Mouse (Mus musculus): Measurements from ENCODE around the gene Nrl.

Gene Nrl

DNA sequence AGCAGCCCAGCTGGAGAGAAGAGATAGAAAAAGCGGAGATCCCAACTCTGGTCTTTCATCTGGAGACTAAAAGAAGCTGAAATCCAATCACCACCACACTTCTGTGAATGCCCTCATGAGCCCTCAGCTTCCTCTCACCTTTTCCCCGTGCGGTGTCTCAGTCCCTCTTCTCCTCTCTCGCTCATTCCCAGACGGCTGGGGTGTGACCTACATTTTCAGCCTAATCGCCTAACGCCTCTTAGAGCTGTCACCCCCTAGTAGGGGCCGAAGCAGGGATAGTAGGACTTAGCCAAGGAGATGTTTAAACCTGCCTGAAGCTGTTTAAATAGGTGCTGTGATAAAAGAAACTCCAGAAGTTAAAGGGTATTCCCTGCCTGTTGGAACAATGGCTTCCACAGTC, at the start of gene Nrl:
Nrl (minus strand) TSS at position 197 of the 400 bp plus-strand sequence.
- no peak for DNase-seq (ENCODE audit: low read depth, low spot score)

DNA sequence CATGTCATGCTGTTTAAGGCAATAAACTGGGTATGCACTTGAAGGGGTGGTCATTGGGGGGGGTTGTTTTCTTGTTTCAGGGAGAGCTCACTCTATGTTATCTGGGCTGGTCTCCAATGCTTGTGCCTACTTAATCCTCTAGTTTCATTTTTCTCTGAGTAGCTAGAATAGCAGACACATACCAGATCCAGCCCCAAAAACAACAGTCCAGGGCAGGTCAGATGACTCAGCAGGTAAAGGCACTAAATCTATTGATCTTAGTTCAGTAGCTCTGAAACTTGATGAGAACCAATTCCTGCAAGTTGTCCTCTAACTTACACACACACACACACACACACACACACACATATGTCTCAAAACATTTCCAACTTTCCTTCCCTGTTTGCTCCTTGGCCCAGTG, 47.0 kb upstream of the Nrl start:
- no peak for DNase-seq (ENCODE audit: low read depth, low spot score)

DNA sequence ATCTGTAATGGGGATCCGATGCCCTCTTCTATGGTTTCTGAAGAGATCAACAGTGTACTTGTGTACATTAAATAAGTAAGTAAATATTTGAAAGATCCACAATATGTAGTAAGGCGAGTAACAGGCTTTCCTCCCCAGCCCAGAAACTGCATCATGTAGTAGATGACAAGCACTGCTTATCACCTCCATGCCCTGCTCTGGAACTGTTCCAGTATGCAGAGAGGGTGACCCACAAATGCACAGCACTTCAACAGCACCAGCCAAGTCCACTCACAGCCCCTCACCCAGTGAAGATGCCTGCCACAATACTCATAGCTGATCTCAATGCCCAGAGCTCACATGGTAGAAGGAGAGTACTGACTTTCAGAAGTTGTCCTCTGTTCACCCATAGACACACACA, 45.8 kb upstream of the Nrl start:
- no peak for DNase-seq (ENCODE audit: low read depth, low spot score)

DNA sequence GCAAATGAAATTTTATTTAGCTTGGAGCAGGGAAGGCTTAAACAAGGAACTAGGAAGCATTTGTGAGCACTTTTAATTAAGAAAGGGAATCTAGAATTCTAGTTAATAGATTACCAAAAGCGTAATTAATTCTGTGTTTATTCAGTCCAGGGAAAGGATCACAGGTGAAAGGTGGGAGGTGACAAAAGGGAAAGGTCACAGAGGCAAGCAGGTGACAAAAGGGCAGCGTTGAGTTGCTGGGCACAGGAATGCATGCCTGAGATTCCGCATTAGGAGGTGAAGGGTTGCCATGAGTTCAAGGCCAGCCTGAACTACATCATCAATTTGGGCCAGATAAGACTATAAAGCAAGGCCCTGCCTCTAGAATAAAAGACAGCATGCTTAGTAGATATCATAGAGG, 42.7 kb upstream of the Nrl start:
- DNase-seq (ENCODE audit: low read depth, low spot score): no peak

DNA sequence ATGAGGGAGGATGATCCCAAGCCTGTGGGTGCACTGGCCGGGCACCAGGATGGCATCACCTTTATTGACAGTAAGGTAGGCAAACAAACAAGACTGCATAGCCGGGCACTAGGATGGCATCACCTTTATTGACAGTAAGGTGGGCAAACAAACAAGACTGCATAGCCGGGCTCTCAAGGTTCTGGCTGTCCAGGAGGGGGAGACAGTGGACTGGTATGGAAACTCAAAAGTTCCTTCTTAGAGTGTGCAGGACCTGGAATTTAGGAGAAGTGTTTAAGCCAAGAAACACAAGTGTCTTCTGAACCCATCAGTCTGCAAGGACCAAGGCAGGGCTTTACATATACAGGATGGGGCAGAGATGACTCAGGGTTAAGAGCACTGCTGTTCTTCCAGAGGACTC, 41.0 kb upstream of the Nrl start:
- DNase-seq (ENCODE audit: low read depth, low spot score): no peak

DNA sequence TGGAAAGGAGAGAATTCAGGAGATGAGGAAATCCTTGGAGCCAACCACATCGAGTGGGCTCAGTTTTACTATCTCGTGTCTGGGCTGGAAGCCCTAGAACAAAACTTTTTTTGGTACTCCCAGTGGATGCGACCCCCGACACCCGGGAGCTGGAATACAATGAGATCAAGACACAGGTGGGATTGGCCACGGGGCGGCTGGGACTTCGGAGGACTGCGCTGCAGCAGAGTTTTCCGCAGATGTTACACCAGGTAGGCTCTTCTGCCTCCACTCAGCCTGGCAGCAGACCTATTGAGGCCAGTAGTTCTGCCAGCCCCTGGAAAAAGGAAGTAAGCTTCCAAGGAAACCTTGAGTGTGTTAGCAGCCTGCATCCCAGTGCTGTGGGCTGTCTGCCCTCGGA, 38.5 kb upstream of the Nrl start:
- no peak for DNase-seq (ENCODE audit: low read depth, low spot score)

DNA sequence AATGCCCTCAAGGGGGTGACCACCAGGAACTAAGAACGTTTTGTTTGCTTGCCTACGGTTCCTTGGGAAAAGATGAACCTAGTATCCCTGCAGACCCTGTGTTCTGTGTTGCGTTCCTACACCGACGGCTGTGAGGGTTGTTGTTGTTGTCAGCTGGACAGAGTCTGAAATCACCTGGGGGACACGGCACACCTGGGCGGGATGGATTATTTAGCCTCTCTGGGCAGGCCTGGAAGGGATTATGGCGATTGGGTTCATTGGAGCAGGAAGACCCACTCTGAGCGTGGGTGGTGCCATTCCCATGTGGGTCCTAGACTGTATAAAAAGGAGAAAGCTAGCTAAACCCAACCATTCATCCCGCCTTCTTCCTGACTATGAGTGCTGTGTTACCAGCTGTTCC, 37.1 kb upstream of the Nrl start:
- no peak for DNase-seq (ENCODE audit: low read depth, low spot score)

DNA sequence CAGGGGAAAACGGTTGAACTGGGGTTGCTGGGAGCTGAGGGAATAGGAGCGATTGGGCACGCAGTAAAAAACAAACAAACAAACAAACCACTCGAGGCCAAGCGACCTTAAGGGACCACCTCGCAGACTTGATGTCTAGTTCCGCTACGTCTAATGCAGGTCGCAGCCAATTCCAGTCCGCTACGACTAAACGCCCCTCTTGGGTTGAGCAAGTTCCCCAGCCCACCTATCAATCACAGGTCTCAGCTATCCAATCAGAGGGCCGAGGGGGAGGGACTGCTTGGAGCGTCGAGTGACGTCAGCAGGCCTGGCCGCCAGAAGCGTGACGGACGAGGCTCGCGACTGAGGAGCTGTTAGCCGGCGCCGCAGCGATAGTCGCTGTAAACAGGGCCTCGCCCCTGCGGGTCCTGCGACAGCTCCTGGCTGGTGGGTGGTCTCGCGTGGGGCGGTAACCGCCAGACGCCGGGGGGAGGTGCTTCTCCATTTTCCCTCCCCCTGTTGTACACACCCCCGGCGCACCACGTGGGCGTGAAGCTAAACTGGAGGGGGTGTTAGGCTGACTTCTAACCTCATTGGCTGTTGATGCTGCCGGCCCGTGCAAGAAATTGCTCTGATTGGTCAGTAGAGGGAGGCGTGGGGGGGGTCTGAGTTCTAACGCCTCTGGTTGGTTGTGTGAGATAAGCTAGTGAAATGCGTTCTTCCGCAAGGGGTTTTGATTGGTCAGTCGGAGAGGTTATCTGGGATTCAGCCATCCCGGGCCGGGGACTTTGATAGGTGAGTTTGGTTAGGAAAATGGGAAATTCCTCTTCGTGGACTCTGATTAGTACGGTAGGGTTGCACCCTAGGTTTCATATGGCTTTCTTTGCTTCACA, 35.7 kb upstream of the Nrl start, which contains the start of gene A730061H03Rik:
A730061H03Rik (minus strand) TSS at position 205 of the 872 bp plus-strand sequence.
- peak; percentile 99 for DNase-seq (ENCODE audit: low read depth, low spot score)

DNA sequence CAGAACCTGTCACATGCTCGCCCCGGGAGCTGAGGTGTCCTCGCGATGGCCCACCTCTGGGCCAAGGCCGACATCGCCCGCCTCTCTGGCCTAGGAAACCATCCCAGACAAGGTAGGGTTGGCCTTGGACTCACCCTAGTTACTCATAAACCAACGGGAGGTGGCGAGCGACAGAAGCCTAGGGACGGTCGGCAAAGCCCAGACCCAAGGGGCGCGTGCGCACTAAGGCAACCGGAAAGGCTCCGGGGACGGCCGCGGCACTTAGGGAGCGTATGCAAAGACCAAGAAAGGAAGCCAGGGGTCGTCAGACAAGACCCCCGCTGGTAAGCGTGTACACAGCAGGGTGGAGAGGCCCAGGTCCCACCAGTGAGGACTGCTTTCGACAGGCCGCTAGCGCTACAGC, 35.0 kb upstream of the Nrl start, which contains the start of gene Dcaf11:
Dcaf11 (plus strand) TSS at position 208 of the 403 bp plus-strand sequence.
- DNase-seq (ENCODE audit: low read depth, low spot score): peak; percentile 94

DNA sequence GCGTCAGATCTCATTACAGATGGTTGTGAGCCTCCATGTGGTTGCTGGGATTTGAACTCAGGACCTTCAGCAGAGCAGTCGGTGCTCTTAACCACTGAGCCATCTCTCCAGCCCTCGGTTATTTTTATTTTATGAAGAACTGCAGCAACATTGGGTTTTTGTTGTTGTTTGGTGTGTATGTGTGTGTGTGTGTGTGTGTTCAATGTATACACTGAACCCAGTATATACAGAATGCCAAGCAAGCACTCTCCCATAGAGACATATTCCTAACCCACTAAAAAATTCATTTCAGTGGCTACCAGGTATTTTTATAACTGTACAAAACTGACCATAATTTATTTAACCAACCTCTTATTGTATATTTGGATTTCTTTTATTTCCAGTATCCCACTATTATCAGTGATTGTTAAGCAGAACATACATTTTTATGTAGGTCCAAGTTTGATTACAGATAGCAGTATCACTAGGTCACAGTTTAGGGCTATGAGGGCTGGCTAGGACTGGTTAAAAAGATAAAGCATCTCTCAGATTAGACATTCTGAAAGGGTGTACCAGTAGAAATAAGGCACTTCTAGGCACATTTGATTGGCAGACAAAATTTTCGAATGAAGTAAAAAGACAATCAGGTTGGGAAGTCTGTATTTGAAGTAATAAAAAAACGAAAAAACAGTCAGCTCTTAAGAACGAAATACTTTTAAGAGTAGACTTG, 34.1 kb upstream of the Nrl start:
- DNase-seq (ENCODE audit: low read depth, low spot score): no peak

DNA sequence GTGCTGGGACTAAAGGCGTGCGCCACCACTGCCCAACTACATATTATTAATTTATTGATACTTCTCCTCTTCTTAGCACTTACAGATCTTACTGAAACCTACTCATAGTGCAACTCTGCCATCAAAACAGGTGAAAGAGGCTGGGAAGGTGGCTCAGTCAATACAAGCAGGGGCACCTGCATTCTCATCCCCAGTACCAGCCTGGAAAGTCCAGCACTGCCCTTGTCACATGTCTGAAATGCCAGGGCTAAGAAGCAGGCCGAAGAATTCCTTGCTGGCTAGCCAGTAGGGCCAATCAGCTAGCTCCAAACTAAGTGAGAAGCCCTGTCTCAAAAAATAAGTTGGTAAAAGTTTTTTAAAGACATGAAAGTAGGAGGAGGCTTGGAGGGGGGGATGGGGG, 32.8 kb upstream of the Nrl start:
- DNase-seq (ENCODE audit: low read depth, low spot score): no peak

DNA sequence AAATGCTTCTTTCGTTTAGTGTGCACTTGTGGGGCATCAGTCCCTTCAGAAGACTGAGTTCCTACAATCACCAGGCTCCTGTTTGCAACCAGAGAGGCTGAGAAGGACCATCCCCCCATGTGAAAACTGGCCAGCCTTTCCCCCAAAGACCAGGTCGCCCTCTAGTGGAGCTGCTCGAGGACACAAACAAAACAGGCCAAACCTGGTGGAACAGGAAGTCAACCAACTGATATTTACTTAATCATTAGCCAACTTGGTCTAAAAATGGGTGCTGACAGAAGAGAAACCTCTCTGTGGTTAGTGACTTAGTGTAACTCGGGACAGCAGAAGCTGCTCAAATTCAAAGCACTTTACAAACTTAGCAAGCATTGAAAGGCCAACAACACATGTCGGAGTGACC, 32.2 kb upstream of the Nrl start:
- DNase-seq (ENCODE audit: low read depth, low spot score): peak; percentile 75

DNA sequence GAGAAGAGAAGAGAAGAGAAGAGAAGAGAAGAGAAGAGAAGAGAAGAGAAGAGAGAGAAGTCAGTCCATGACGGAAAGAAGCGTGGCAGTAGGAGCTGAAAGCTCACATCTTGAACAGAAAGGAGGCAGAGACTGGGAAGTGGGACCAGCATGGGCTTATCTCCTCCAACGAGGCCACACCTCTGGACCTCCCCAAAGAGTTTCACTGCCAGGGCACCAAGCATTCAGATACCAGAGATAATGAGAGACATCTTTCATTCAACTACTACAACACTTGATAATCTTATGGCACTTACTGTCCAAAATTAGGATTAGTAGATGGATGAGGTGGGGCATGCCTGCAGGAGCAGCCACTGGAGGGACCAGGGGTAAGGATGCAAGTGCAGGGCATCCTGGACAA, 31.0 kb upstream of the Nrl start:
- no peak for DNase-seq (ENCODE audit: low read depth, low spot score)

DNA sequence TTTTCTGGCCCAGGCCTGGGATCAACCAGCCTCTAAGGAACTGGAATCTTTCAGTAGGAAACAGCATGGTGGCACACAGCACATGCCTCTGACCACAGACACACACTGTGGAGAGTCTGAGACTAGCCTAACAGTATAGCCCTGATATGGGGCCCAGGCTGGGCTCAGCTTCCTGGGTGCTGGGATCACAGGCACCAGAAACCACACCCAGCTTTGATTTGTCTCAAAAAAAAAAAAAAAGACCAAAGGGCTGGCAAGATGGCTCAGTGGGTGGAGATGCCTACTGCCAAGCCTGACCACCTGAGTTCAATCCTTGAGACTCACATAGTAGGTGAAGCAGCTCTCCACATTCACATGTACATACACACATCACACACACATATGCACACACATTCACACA, 29.9 kb upstream of the Nrl start:
- no peak for DNase-seq (ENCODE audit: low read depth, low spot score)

DNA sequence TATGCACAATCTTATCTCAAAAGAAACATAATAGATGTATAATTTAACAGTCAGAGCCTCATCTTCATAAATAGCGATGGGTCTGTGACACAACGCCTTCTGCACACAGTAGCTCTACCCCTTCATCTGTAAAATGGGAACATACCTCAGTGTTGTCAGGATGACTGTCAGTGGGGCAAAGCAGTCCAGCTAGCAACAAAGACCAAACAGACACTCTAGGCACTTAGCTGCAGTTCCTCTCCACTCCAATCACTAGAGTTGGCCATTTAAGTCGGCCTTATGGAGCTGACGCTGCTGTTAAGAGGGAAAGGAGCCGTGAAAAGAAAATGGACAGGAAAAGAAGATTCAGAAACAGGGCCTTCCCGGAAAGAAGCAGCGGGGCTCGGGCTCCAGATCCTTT, 27.0 kb upstream of the Nrl start:
- DNase-seq (ENCODE audit: low read depth, low spot score): no peak

DNA sequence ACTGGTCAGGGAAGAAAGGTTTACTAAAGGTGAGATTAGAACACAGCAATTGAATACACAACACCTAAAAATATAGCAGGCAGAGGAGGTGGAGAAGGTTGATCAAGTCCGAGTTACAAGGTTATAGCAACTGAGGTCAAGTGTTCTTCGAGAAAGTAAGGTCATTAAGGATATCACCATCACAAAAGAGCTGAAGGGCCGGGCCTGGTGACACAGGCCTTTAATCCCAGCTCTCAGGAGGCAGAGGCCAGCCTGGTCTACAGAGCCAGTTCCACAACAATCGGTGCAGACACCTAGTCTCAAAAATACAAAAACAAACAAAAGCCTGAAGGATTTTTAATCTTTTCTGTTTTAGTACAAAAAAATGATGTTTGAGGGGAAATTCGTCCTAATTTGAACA, 26.6 kb upstream of the Nrl start:
- DNase-seq (ENCODE audit: low read depth, low spot score): no peak

DNA sequence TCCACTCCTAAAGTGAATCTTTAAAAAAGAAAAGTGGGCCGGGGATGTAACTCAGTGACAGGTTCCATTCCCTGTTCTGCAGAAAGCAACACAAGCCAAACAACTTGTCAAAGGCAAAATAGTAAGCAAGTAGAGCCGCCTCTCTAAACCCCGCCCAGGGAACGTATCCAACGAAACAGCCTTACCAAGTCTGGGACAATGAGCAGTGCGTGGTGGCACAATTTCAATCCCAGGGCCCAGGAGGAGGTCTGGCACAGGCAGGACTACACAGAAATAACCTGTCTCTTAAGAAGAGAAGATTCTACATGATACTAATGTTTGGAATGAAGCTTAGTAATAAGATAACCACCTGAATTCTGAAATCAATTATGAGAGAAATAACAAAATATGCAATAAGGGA, 25.4 kb upstream of the Nrl start:
- no peak for DNase-seq (ENCODE audit: low read depth, low spot score)

DNA sequence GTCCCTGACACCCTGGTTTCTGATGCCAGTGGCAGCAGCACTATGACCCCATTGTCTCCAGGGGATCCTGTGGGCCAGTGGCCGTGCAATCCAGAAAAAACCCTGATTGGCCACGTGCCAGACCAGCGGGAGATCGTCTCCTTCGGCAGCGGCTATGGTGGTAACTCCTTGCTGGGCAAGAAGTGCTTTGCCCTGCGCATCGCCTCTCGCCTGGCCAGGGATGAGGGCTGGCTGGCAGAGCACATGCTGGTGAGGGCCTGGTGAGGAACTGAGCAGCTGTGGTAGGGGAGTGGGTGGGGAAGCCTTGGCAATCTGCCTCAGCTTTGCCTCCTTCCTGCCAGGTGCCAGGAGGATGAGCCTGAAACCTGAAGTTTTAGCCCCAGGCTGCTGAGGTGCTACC, 19.6 kb upstream of the Nrl start:
- DNase-seq (ENCODE audit: low read depth, low spot score): no peak

DNA sequence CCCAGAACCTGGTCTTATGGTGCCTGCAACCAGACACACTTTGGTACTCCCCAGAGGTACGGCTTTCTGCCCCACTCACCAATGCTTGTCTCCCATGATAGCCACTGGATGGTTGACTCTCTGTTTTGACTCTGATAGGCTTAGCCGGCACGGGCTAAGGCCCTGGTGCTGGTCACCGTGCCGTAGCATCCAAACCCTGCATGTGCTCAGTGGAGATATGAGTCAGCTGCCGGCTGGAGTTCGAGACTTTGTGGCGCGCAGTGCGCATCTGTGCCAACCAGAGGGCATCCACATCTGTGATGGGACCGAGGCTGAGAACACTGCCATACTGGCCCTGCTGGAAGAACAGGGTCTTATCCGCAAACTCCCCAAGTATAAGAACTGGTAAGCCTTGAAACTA, 17.5 kb upstream of the Nrl start:
- no peak for DNase-seq (ENCODE audit: low read depth, low spot score)

DNA sequence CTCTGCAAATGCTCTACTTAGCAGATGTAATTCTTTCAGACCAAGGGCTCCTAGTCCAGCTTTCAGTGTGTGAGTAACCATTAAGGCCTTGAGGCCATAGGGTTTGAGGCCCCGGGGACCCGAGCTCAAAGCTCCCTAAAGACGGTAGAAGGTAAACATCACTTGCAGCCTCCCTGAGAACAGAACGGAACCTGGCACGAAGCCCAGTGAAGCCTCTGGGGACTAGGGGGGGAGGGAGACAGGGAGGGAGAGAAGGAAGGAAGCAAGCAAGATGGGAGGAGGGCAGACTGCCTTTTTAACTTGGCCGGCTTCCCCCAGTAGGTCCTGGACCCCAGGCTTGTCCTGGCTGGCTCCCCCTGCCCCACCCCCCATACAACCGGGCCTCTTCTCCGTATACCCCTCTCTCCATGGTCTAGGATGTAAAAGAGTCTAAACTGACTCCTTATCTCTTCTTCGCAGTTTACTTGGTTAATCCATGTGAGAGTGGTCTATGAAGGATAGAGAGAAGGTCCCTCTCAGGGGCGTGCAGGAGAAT, 16.1 kb upstream of the Nrl start:
- peak; percentile 77 for DNase-seq (ENCODE audit: low read depth, low spot score)

DNA sequence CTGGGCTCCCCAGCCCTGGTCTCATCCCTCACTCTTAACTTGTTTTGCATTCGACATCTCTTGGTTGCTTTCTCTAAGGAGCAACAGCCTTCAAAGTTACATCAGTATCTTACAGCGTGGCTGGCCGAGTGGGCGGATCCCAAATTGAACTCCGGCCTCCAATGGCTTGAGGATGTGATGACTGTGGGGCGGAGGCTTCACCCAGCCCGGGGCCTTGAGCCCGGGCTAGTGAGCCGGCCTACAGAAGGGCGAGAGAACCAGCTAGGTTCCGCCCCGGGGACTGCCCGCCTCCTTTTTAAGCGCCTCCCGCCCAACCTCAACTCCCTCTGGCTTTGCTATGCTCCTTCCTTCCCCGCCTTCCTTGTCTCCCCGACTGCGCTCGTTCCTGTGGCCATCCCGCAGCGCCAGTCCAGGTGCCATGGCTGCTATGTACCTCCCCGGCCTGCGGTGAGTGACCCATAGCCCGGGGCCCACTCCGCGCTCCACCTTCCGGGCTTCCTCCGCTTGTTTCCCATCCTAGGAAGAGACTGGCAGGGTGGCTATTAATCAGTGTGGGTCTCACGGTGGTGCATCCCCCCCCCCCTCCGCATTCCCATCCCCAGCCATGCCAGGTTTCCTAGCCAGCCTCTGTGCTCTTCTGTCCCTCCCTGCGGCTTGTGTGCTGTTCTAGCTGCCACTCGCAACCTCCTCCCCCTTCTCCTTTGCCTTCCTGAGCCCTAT, 15.4 kb upstream of the Nrl start, which contains the start of gene Pck2:
Pck2 (plus strand) TSS at position 200 of the 720 bp plus-strand sequence.
- DNase-seq (ENCODE audit: low read depth, low spot score): peak; percentile 84
